Mouse (Mus musculus) myocyte (in vitro differentiated cells): ENCODE data around the gene Lrig1.

Experiments used
- CEBPB ChIP-seq: IDR thresholded peaks from 2 replicates; pipeline ENCODE4 v1.6.1; 2011; ENCODE audit warnings: mild to moderate bottlenecking, moderate library complexity; ENCODE audit not compliant: poor library complexity, insufficient read depth, severe bottlenecking
- E2F4 ChIP-seq: IDR thresholded peaks from one replicate; pipeline ENCODE4 v1.6.1; 2011; ENCODE audit warnings: mild to moderate bottlenecking, control low read depth, moderate library complexity; ENCODE audit not compliant: insufficient read depth
- MAX ChIP-seq: IDR thresholded peaks from one replicate; pipeline ENCODE4 v1.6.1; 2011; ENCODE audit warnings: low read depth, mild to moderate bottlenecking, control low read depth
- MYOD1 ChIP-seq, 3 experiments: IDR thresholded peaks; one replicate each; pipeline ENCODE4 v1.6.1; 2011; ENCODE audit warnings: control low read depth in 2 of 3, low read depth in 2 of 3, mild to moderate bottlenecking in 2 of 3, moderate library complexity in 1 of 3; ENCODE audit not compliant: insufficient read length in 2 of 3, control insufficient read depth in 1 of 3
- MYOG ChIP-seq, 3 experiments: IDR thresholded peaks; one replicate each; pipeline ENCODE4 v1.6.1; 2011; ENCODE audit warnings: control low read depth in 2 of 3, low read depth in 2 of 3, mild to moderate bottlenecking in 2 of 3; ENCODE audit not compliant: insufficient read length in 2 of 3, control insufficient read depth in 1 of 3, insufficient read depth in 1 of 3
- POLR2A ChIP-seq: IDR thresholded peaks from one replicate; pipeline ENCODE4 v1.6.1; 2011; ENCODE audit warnings: low read depth, mild to moderate bottlenecking, control low read depth, moderate library complexity; ENCODE audit not compliant: insufficient read length
- POLR2AphosphoS2 ChIP-seq: IDR thresholded peaks from one replicate; pipeline ENCODE4 v1.6.1; 2011; ENCODE audit warnings: low read depth, control low read depth; ENCODE audit not compliant: insufficient read length
- REST ChIP-seq: IDR thresholded peaks from one replicate; pipeline ENCODE4 v1.6.1; 2011; ENCODE audit warnings: mild to moderate bottlenecking, control low read depth, moderate library complexity; ENCODE audit not compliant: insufficient read depth, insufficient read length
- SRF ChIP-seq: IDR thresholded peaks from one replicate; pipeline ENCODE4 v1.6.1; 2011; ENCODE audit warnings: low read depth; ENCODE audit not compliant: control insufficient read depth, insufficient read length
- TCF12 ChIP-seq: IDR thresholded peaks from one replicate; pipeline ENCODE4 v1.6.1; 2011; ENCODE audit warnings: mild to moderate bottlenecking, control low read depth; ENCODE audit not compliant: poor library complexity, insufficient read depth, severe bottlenecking
- USF1 ChIP-seq: IDR thresholded peaks from one replicate; pipeline ENCODE4 v1.6.1; 2011; ENCODE audit warnings: low read depth, mild to moderate bottlenecking, control low read depth, moderate library complexity

- no peak for TF ChIP-seq POLR2A
- no peak for TF ChIP-seq CEBPB
- no peak for TF ChIP-seq POLR2AphosphoS2
- TF ChIP-seq E2F4 = no peak
- no peak for TF ChIP-seq MYOD1 (IDR thresholded peaks at IDR 0.05; ENCODE audit: control insufficient read depth in 1 of 3, insufficient read length in 2 of 3, low read depth in 2 of 3)
- no peak for TF ChIP-seq MYOG (IDR thresholded peaks at IDR 0.05; ENCODE audit: control insufficient read depth in 1 of 3, insufficient read depth in 1 of 3, insufficient read length in 2 of 3, low read depth in 2 of 3)
- no peak for TF ChIP-seq SRF
- TF ChIP-seq REST = no peak
- TF ChIP-seq USF1 = no peak
- TF ChIP-seq MAX = no peak
- TF ChIP-seq TCF12 = no peak
Measured at GRCm38 (mm10) chr6:94702993-94703392, 3.0 kb upstream of the Lrig1 start.
